Mouse (Mus musculus): Measurements from ENCODE around the gene Gm49366.

- no peak for TF ChIP-seq CTCF (conservative IDR thresholded peaks at IDR 0.05; ENCODE audit: insufficient read depth, insufficient read length, low read depth, low read length)
- no peak for TF ChIP-seq POLR2A (IDR thresholded peaks at IDR 0.05; ENCODE audit: low read depth, low read length)
Observed at GRCm38 (mm10) chr12:84071696-84072095, 33.0 kb downstream of the Gm49366 start.
